Mouse (Mus musculus) G1E (cell line): ENCODE measurements around the gene Ugt1a6b.
"Not testable (repeated sequence)": the region's sequence is repeated elsewhere in the genome, so short reads cannot be mapped to it uniquely, and the experiment has no call there.

Source experiments
- CTCF ChIP-seq: IDR thresholded peaks from 2 replicates; pipeline ENCODE4 v1.5.1; 2012; ENCODE audit warnings: low read depth, low read length, inconsistent platforms, mixed read lengths
- GATA2 ChIP-seq: IDR thresholded peaks from 2 replicates; pipeline ENCODE4 v1.6.1; 2012; ENCODE audit warnings: low read depth, low read length, inconsistent platforms, borderline replicate concordance

DNA sequence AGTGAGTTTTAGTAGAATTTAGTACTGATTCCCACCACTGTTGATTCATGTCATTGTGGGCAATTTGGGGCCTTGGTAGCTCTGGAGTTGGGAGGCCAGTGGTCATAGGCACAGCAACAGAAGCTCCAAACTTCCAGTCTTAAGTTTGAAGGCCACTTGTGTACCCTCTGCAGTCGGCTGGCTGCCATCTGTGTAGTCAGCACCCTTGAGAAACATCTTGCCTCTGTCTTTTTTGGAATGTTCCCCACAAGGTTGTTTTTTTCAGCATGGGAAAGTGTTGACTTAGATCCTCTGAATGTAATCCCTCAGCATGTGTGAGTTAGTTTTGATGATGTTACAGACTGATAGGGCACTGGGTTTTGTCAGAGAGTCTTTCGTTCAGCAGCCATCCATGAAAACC lies 3.4 kb upstream of the Ugt1a6b start:
- not testable (repeated sequence) for TF ChIP-seq CTCF, GATA2
